Mouse (Mus musculus): ENCODE measurements at regions not wholly inside any gene's neighbourhood (a gene's known extent, or its start where the extent isn't known, plus 50 kb on each side); places are given as distances from the start of the nearest gene placed in this dataset.

DNA sequence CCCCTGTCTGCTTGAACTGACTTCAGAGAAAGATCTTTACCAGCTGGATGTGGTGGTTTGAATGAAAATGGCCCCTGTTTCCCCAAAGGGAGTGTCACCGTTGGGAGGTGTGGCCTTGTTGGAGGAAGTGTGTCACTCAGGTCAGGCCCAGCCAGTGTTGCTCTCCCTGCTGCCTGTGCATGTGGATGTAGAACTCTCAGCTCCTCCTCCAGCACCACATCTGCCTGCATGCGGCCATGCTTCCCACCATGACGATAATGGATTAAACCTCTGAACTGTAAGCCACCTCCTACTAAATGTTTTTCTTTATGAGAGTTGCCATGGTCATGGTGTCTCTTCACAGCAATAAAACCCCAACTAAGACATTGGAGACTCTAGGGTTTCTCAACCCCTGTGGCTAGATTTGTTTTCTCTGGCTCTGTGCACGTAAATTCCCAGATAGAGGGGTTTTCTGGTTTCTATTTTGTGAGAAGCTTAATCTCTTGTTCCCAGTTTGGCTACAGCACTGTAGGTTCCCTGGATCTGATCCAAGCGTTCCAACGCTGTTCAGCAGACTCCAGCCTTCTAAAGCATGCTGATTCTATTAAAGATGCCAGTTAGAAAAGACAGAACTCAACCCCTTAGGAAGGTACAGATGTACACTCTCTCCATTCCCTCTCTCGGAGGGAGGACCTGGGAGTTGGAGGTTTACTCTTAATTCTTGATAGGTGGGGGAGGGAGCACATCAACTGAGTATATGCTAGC is 695.2 kb upstream of the Gm19410 start:
- ATAC-seq (ENCODE audit: insufficient read depth, low read depth) (peak; percentile 17; the same call in 1 of the 2 replicates), DNase-seq (ENCODE audit: low spot score) (peak; percentile 27)
- Histone ChIP-seq H3K4me1 (ENCODE audit: control insufficient read depth, insufficient read depth) (no peaks in the 10 kb centered on the region), H3K4me3 (ENCODE audit: low read depth, low read length) (no peak overlapping the region), H3K4me2 (ENCODE audit: low read depth, low read length) (no peak overlapping the region), H3K9me3 (replicated peaks; ENCODE audit: control insufficient read depth, low read length) (no peaks in the 10 kb centered on the region), H3K36me3 (replicated peaks; ENCODE audit: control insufficient read depth, insufficient read depth, low read length) (no peaks in the 10 kb centered on the region), H3K9ac (replicated peaks; ENCODE audit: low read depth, low read length) (no peak overlapping the region), H3K27me3 (ENCODE audit: control insufficient read depth, insufficient read depth, low read length) (no peaks in the 10 kb centered on the region), H3K27ac (ENCODE audit: low read depth) (no peak overlapping the region)
- 52% methylated on average over 7 of the region's 7 CpGs for WGBS
- no peak for TF ChIP-seq CTCF (IDR thresholded peaks at IDR 0.05; ENCODE audit: low read depth)
- no peak for TF ChIP-seq EP300 (IDR thresholded peaks at IDR 0.05; ENCODE audit: low read depth)

DNA sequence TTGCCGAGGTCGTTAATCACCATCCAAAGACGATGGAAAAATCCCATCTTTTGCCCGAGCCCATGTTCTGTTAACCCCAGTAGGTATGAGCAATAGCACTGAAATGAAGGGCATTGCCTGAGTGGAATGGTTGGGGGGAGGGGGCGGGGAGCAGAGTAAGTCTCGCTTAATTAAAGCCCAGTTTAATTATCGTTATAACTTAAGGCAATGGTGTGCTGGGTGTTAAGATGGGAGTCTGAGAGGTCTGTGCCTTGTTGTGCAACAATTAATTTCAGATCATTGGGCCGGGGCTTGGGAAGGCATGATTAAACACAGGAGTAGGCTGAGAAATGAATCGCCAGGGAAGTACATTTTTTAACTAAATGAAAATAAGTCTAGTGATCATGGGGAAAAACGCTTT is 689.6 kb upstream of the Gm19410 start:
- Histone ChIP-seq H3K4me3 (ENCODE audit: low read depth, low read length) (no peak overlapping the region), H3K27me3 (ENCODE audit: control insufficient read depth, insufficient read depth, low read length) (no peaks in the 10 kb centered on the region), H3K27ac (ENCODE audit: low read depth) (no peak overlapping the region), H3K9me3 (replicated peaks; ENCODE audit: control insufficient read depth, low read length) (no peaks in the 10 kb centered on the region), H3K4me1 (ENCODE audit: control insufficient read depth, insufficient read depth) (no peaks in the 10 kb centered on the region), H3K4me2 (ENCODE audit: low read depth, low read length) (no peak overlapping the region), H3K9ac (replicated peaks; ENCODE audit: low read depth, low read length) (no peak overlapping the region), H3K36me3 (replicated peaks; ENCODE audit: control insufficient read depth, insufficient read depth, low read length) (no peaks in the 10 kb centered on the region)
- DNase-seq (ENCODE audit: low spot score) (no peak), ATAC-seq (ENCODE audit: insufficient read depth, low read depth) (no peak)
- WGBS = 82% methylated on average over 10 of the region's 10 CpGs
- TF ChIP-seq EP300 (IDR thresholded peaks at IDR 0.05; ENCODE audit: low read depth) = no peak
- no peak for TF ChIP-seq CTCF (IDR thresholded peaks at IDR 0.05; ENCODE audit: low read depth)

DNA sequence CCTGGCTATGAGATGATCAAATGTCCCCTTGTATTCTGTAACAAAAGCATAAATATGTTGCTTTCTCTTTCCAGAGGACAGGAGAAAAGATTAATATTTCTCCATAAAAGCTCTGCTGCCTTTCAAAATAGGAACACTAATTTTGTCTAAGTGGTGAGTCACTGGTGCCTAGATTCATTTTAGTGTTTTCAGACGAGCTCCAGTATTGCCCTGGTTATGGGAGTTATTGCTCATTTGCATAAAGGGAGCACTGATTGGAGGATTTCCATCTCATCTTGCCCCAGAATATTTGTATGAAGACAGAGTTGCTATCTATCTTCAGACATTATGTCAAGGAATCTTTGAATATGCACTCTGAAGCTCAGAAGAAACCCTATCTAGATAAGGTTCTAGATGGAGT is 682.4 kb upstream of the Gm19410 start:
- DNase-seq (ENCODE audit: low spot score) = no peak
- H3K9ac ChIP-seq (replicated peaks; ENCODE audit: low read depth, low read length) = no peak overlapping the region

DNA sequence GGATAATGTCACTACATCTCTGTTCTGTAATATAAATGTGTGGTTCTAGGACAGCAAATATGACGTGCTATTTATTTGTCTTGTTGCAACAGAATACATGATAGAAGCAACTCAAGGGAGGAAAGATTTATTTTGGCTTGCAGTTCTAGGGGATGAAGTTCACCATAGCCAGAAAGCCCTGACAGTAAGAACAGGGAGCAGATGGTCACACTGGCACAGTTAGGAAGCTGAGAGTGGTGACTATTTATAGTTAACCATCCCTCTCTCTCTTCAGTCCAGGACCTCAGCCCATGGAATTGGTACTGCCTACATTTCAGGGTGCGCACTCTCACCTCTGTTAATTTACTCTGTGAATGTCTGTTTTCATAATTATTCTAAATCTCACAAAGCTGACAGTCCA is 678.5 kb upstream of the Gm19410 start:
- DNase-seq (ENCODE audit: low spot score) = no peak
- no peak for ATAC-seq (ENCODE audit: insufficient read depth, low read depth)
- Histone ChIP-seq H3K9ac (replicated peaks; ENCODE audit: low read depth, low read length) (no peak overlapping the region), H3K4me2 (ENCODE audit: low read depth, low read length) (no peak overlapping the region), H3K27me3 (ENCODE audit: control insufficient read depth, insufficient read depth, low read length) (no peaks in the 10 kb centered on the region), H3K4me1 (ENCODE audit: control insufficient read depth, insufficient read depth) (no peaks in the 10 kb centered on the region), H3K9me3 (replicated peaks; ENCODE audit: control insufficient read depth, low read length) (no peaks in the 10 kb centered on the region), H3K27ac (ENCODE audit: low read depth) (no peak overlapping the region), H3K4me3 (ENCODE audit: low read depth, low read length) (no peak overlapping the region), H3K36me3 (replicated peaks; ENCODE audit: control insufficient read depth, insufficient read depth, low read length) (no peaks in the 10 kb centered on the region)
- TF ChIP-seq EP300 (IDR thresholded peaks at IDR 0.05; ENCODE audit: low read depth) = no peak
- WGBS = 86% methylated on average over 2 of the region's 2 CpGs

More for the DNA sequence above, 682.4 kb upstream of the Gm19410 start:
- TF ChIP-seq EP300 (IDR thresholded peaks at IDR 0.05; ENCODE audit: low read depth) (no peak), CTCF (IDR thresholded peaks at IDR 0.05; ENCODE audit: low read depth) (no peak)
- Histone ChIP-seq H3K27ac (ENCODE audit: low read depth) (no peak overlapping the region), H3K9me3 (replicated peaks; ENCODE audit: control insufficient read depth, low read length) (no peaks in the 10 kb centered on the region), H3K27me3 (ENCODE audit: control insufficient read depth, insufficient read depth, low read length) (no peaks in the 10 kb centered on the region), H3K4me2 (ENCODE audit: low read depth, low read length) (no peak overlapping the region), H3K36me3 (replicated peaks; ENCODE audit: control insufficient read depth, insufficient read depth, low read length) (no peaks in the 10 kb centered on the region), H3K4me3 (ENCODE audit: low read depth, low read length) (no peak overlapping the region), H3K4me1 (ENCODE audit: control insufficient read depth, insufficient read depth) (no peaks in the 10 kb centered on the region)
- ATAC-seq (ENCODE audit: insufficient read depth, low read depth) = no peak
- 54% methylated on average over 1 of the region's 1 CpGs for WGBS

DNA sequence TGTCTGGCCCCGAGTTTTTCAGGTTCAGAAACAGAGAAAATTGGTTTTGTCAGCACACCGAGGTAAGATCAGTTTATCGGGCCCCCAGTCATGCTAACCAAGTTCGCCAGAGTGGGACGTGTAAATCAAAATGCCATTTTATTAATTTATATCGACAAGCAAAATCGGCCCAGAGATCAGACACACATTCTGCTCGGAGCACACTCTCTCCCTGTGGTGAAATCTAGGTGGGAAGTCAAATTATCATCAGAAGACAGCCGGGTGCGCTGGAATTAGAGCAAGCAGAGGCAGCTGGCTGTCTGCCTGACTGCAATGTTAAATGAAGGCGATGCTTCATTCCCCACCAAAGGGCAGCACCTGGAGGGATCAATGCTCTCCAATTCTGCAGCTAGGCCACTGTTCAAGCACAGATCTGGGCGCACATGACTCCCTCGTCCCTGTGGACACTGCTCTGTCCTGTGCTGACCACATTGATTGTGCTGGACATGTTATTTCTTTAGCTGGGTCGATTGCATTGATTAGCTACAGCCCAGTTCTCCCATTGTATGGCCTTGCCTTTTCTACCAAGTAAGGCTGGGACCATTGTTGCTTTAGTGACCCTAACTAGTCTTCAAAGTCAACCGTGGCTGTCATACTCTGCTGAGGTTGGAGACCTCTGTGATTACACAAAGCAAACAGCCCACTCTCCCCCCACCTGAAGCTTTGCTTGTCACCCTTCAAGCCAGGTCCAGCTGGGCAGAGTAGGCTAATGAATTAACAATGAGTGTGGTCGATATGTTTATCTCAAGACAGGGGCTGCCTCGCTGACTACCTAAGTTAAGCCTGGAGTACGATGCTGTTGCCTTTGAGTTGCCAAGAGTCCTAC is 677.0 kb upstream of the Gm19410 start:
- Histone ChIP-seq H3K27me3 (ENCODE audit: control insufficient read depth, insufficient read depth, low read length) (no peaks in the 10 kb centered on the region), H3K27ac (ENCODE audit: low read depth) (no peak overlapping the region), H3K4me3 (ENCODE audit: low read depth, low read length) (no peak overlapping the region), H3K9me3 (replicated peaks; ENCODE audit: control insufficient read depth, low read length) (no peaks in the 10 kb centered on the region), H3K36me3 (replicated peaks; ENCODE audit: control insufficient read depth, insufficient read depth, low read length) (no peaks in the 10 kb centered on the region), H3K9ac (replicated peaks; ENCODE audit: low read depth, low read length) (no peak overlapping the region), H3K4me2 (ENCODE audit: low read depth, low read length) (no peak overlapping the region), H3K4me1 (ENCODE audit: control insufficient read depth, insufficient read depth) (no peaks in the 10 kb centered on the region)
- no peak for TF ChIP-seq CTCF (IDR thresholded peaks at IDR 0.05; ENCODE audit: low read depth)
- TF ChIP-seq EP300 (IDR thresholded peaks at IDR 0.05; ENCODE audit: low read depth) = no peak
- ATAC-seq (ENCODE audit: insufficient read depth, low read depth) (no peak), DNase-seq (ENCODE audit: low spot score) (no peak)
- WGBS = 81% methylated on average over 18 of the region's 18 CpGs
